Mouse (Mus musculus): ENCODE measurements around the gene Apoo. TPM values are rescaled to one million over a fixed set of nuclear protein-coding genes. Genes with fewer than 3 reads are reported as not detected.
A peak's percentile ranks its signal among the peaks of the same experiment; 100 is the strongest.

The Apoo gene
- total RNA-seq (2012; rRNA removed): 21.3 and 31.5 TPM in 2 replicates
- total RNA-seq (2014; rRNA removed): 89.8 and 100 TPM in 2 replicates
- polyA plus RNA-seq (2012; ENCODE audit: insufficient read length, low read depth): 41.3 and 42.4 TPM in 2 replicates

- Histone ChIP-seq H3K79me2 (replicated peaks; ENCODE audit: control insufficient read depth, extremely low read depth, insufficient read depth, poor library complexity, severe bottlenecking) (no peaks in the 10 kb centered on the region), H3K9me3 (replicated peaks; ENCODE audit: low read length) (no peaks in the 10 kb centered on the region), H3K4me3 (replicated peaks in 1 of 3; ENCODE audit: low read depth in 2 of 3, low read length in 2 of 3, poor library complexity in 1 of 3) (peak within 1 kb of the TSS; percentile 63 to 68 (median 64)), H3K27ac (ENCODE audit: insufficient read depth, low read depth) (no peak within 1 kb of the TSS), H3K36me3 (replicated peaks in 1 of 2; ENCODE audit: control insufficient read depth in 1 of 2, insufficient read depth in 1 of 2, low read length in 1 of 2) (no peaks in the 10 kb centered on the region), H3K9ac (ENCODE audit: insufficient read depth, low read depth) (peak within 1 kb of the TSS; percentile 70; the same call in 1 of the 2 replicates), H3K4me1 (ENCODE audit: control insufficient read depth in 1 of 2, insufficient read depth in 2 of 2) (peaks cover 0 to 11% of the 10 kb centered on the region in 2 experiments; a peak in 2 of 4 replicates), H3K4me2 (ENCODE audit: insufficient read depth, low read depth, poor library complexity, severe bottlenecking) (peak within 1 kb of the TSS; percentile 84), H3K27me3 (replicated peaks) (peaks cover 3% of the 10 kb centered on the region)
- peak; percentile 10; the same call in 1 of the 2 replicates for TF ChIP-seq NRF1 (IDR thresholded peaks at IDR 0.05; ENCODE audit: low read depth, low read length)
- peak; percentile 61 for TF ChIP-seq TBP (conservative IDR thresholded peaks at IDR 0.05; ENCODE audit: low read depth, low read length)
- TF ChIP-seq ZMIZ1 (IDR thresholded peaks at IDR 0.05; ENCODE audit: low read depth, low read length): peak; percentile 41; the same call in 1 of the 2 replicates
- peak; percentile 84 for TF ChIP-seq UBTF (IDR thresholded peaks at IDR 0.05; ENCODE audit: low read depth, low read length)
- peak; percentile 57 for TF ChIP-seq ELF1 (IDR thresholded peaks at IDR 0.05; ENCODE audit: low read depth, low read length)
- no peak for TF ChIP-seq ZKSCAN1 (IDR thresholded peaks at IDR 0.05; ENCODE audit: borderline replicate concordance, low read depth, low read length)
- peak; percentile 72 for TF ChIP-seq MAX (IDR thresholded peaks at IDR 0.05; ENCODE audit: low read length)
- no peak for TF ChIP-seq ZC3H11A (IDR thresholded peaks at IDR 0.05; ENCODE audit: low read depth, low read length)
- peak; percentile 54 for TF ChIP-seq RAD21 (IDR thresholded peaks at IDR 0.05; ENCODE audit: low read depth, low read length)
- 0 out of 2 replicates have a peak, but pooled peaks have one; percentile 47 for TF ChIP-seq MAZ (IDR thresholded peaks at IDR 0.05; ENCODE audit: low read depth, low read length)
- peak; percentile 56; the same call in 1 of the 2 replicates for TF ChIP-seq MEF2A (IDR thresholded peaks at IDR 0.05; ENCODE audit: borderline replicate concordance, low read depth, low read length)
- TF ChIP-seq RCOR1 (conservative IDR thresholded peaks at IDR 0.05; ENCODE audit: low read depth, low read length): no peak
- peak; percentile 66 for TF ChIP-seq SMC3 (IDR thresholded peaks at IDR 0.05; ENCODE audit: low read depth, low read length)
- peak; percentile 92 for TF ChIP-seq MXI1 (IDR thresholded peaks at IDR 0.05; ENCODE audit: low read depth, low read length)
- TF ChIP-seq KAT2A (IDR thresholded peaks at IDR 0.05; ENCODE audit: insufficient replicate concordance, low read length): 0 out of 2 replicates have a peak, but pooled peaks have one; percentile 46
- TF ChIP-seq ETS1 (conservative IDR thresholded peaks at IDR 0.05; ENCODE audit: low read depth, low read length): no peak
- TF ChIP-seq ZNF384 (IDR thresholded peaks at IDR 0.05; ENCODE audit: low read depth, low read length): 0 out of 2 replicates have a peak, but pooled peaks have one; percentile 42
- peak; percentile 81 for TF ChIP-seq POLR2A (IDR thresholded peaks at IDR 0.05; ENCODE audit: low read depth, low read length)
- TF ChIP-seq POLR2AphosphoS2 (IDR thresholded peaks at IDR 0.05; ENCODE audit: low read depth, low read length): no peak
- no peak for TF ChIP-seq JUND (conservative IDR thresholded peaks at IDR 0.05; ENCODE audit: low read depth, low read length)
- no peak for TF ChIP-seq SIN3A (IDR thresholded peaks at IDR 0.05; ENCODE audit: low read length)
- TF ChIP-seq BHLHE40 (IDR thresholded peaks at IDR 0.05; ENCODE audit: low read depth, low read length): peak; percentile 93
- TF ChIP-seq E2F4 (IDR thresholded peaks at IDR 0.05; ENCODE audit: insufficient replicate concordance, low read depth, low read length): peak; percentile 98
- TF ChIP-seq HCFC1 (IDR thresholded peaks at IDR 0.05; ENCODE audit: low read depth, low read length): peak; percentile 72
- peak in 1 of 2 experiments; percentile 53; a peak in 2 of 4 replicates for TF ChIP-seq CTCF (conservative IDR thresholded peaks at IDR 0.05 in 1 of 2, IDR thresholded peaks at IDR 0.05 in 1 of 2; ENCODE audit: low read depth in 2 of 2, low read length in 2 of 2)
- TF ChIP-seq JUN (IDR thresholded peaks at IDR 0.05; ENCODE audit: insufficient read depth, low read depth, low read length): no peak
- 0 out of 2 replicates have a peak, but pooled peaks have one; percentile 17 for TF ChIP-seq TCF12 (IDR thresholded peaks at IDR 0.05; ENCODE audit: low read depth, low read length)
- TF ChIP-seq MYC (IDR thresholded peaks at IDR 0.05; ENCODE audit: low read depth, low read length): no peak
- TF ChIP-seq MAFK (IDR thresholded peaks at IDR 0.05; ENCODE audit: insufficient replicate concordance, low read length): no peak
- TF ChIP-seq NELFE (IDR thresholded peaks at IDR 0.05; ENCODE audit: low read depth, low read length): peak; percentile 68; the same call in 1 of the 2 replicates
- peak; percentile 54; the same call in 1 of the 2 replicates for TF ChIP-seq IRF4 (IDR thresholded peaks at IDR 0.05; ENCODE audit: low read depth, low read length)
- dilution Hi-C loops (cut with MboI; ENCODE audit: extremely low pct_ligation_motif_present, extremely low pct_unique_long_range_greater_than_20kb, low sequenced_read_pairs) (no loop called here), in situ Hi-C loops (cut with MboI; ENCODE audit: low pct_ligation_motif_present, low pct_unique_long_range_greater_than_20kb, low sequenced_read_pairs) (no loop called here)
- peak; percentile 91 for DNase-seq (ENCODE audit: extremely low read depth)
Measured at GRCm38 (mm10) chrX:94366670-94367241, at the start of gene Apoo, which contains the start of gene Fam90a1b. Gene Apoo (plus strand): TSS chrX:94367117. Gene Fam90a1b (minus strand): TSS chrX:94366777.

Data from CH12.LX (cell line).